Mouse (Mus musculus): ENCODE measurements at regions not wholly inside any gene's neighbourhood (a gene's known extent, or its start where the extent isn't known, plus 50 kb on each side); places are given as distances from the start of the nearest gene placed in this dataset.

DNA sequence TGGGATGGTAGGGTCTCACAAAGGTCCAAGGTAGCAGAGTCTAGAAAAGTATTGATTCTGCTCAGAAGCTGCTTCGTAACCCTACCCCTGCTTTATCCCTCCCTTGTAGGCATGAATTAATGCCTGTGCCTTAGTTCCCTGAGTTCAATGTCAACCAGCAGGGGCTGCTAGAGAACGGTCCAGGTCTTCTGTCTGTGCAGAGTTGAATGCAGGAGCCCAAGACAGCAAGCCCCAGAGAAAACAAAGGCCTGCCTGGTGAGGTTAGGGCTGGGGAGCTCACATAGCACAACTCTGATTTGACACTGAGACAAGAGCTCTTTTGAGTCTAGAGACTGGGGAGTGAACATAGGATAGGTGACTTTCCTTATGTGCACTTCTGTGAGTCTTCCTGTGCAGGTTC lies 56.6 kb downstream of the Olig3 start:
- no peak for DNase-seq

DNA sequence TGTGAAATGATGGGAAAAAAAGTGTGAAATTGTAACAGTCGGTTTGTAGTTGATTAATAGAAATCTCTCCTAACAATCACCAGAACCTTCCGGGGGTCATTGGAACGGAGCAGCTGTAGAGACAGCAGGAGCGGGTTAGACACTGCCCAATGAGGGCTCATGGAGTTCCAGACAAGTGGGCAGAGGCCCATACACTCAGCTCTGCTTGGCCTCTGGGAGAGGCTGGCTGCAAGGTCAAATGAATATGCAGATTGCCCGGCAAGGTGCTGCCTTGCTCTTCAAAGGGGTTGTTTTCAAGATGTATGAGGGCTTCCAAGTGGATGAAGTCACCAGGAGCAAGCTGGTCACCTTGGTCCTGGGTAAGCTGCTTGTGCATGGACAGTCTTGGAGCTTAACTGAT lies 57.6 kb downstream of the Olig3 start:
- no peak for DNase-seq

DNA sequence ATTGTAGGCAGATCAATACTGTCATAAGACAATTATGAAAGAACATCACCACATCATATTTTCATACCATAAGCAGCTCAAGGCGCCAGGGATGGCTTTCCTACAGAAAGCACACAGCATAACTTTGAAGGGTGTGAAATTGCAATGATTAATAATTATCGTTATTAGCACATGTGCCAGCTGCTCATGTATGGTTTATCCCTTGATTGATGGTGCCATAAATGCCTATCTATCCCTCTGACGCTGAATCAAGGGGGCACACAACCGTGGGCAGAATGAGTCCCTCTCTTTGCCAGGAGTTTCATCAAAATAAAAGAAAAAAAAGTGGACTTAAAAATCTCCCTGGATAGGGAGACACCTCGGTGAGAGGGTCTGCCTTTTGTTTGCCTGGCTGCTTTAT lies 58.5 kb downstream of the Olig3 start:
- no peak for DNase-seq

DNA sequence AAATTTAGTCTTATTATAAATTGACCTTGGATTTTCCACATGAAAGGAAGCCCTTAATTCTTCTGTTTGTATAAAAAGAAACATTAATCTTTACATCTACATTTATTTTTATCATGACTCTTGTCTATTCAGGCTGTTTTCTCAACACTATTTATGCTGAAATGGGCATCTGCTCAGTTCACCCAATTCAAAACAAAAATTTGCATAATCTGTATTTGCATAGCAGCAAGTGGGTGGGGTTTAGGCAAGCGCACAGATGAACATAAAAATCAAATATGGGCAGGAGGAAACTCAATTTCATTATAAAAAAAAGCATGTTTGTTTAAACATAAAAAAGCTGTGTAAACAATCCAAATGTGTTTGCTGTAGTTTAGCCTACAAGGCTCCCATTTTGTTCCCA lies 67.7 kb downstream of the Olig3 start:
- no peak for DNase-seq

DNA sequence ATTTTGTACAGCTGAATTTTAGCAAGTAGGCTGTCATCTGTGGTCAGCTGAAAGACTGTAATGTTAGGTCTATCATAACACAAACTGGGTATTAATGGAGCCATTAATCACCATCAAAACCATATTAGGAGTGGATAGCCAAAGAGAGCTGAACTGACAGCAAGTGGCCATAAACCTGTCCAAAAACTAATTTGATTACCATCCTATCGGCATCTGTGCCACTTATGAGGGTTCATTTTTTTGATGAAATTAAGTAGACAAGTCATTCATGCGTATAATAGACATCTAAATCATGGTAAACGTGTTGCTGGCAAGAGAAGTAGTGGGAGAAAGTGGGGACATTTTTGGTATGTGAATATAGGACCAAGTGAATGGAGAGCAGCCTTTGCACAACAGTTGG lies 68.6 kb downstream of the Olig3 start:
- DNase-seq = no peak

DNA sequence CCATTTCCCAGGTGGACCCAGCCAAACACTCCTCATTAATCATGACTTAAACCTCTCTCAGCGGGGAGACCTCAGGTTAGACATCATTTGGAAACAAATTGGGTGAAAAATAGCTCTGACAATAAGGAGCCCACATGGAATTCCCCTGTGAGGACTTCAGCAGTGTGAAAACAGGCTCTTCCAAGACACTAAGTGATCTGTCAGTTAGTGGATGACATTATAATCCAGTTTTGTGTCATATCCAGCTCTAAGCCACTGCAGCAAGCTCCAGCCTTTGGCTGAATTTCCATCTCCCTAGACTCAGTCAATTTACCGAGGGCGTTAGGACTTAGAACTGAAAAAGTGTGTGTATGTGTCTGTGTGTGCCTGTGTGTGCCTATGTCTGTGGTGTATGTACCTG lies 70.5 kb downstream of the Olig3 start:
- DNase-seq = no peak

DNA sequence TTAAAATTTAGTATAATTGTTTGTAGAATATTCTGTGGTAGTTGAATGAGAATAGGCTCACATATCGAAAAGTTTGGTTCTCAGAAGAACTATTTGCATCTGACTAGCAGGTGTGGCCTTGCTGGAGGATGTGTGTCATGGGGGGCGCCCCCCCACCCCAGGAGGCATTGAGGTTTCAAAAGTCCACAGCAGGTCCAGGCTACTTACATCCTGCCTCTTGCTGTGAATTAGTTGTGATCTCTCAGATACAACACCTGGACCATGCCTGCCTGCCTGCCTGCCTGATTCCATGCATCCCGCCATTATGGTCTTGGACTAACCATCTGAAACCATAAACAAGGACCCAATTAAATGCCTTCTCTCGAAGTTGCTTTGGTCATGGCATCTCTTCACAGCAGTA lies 76.2 kb downstream of the Olig3 start:
- no peak for DNase-seq

DNA sequence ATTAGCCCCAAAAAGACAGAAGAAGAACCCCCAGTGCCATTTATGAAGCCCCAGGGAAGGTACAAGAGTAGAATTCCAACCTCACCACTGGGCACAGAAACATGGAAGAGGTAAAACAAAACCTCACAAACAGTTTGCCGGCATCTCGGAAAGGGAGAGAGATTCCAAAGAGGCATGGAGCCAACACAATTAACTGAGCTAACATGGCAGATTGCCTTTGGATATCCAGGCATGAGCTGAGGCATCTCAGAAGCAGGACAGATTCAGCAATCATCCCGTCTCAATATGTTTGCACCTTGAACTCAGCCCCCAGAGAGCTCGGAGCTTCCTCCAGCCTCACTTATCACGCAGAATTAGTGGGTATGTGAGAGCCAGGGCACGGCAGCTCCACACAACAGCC lies 78.3 kb downstream of the Olig3 start:
- no peak for DNase-seq

DNA sequence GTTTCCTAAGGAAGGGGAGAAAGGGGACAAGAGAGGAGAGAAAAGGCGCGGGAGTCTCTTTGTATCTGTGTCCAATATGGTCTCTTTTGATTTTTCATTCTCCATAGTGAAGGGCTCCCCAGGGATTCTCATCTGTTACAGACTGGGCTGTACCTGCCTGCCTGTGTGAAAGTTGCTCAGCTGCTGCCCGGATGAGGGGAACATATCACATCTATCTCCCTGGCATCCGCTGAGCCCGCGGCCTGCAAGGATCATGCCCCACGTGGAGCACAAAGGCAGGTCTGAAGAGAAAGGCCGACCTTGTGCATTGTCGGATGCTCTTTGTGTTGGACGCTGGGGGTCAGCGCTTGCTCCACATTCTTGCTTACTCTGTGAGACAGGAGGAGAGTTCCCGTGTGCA lies 85.5 kb downstream of the Olig3 start:
- no peak for DNase-seq

DNA sequence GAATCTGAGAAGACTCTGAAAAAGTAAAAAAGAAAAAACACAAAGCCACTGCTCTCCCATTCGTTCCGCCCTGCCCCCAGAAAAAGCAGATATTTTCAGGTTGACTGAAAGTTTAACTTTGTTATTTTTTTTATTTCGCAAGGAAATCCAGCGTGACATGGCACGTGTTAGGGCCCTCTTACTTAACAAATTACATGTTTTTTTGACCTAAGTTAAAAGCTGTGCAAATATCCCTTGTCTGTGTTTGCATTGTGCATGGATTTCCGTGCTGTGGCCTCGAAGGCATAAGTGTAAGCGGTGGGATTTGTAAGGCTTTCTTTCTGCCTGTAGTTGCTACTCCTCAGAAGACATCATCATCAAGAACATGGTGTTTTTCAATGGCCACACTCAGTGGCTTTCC lies 87.2 kb downstream of the Olig3 start:
- no peak for DNase-seq

DNA sequence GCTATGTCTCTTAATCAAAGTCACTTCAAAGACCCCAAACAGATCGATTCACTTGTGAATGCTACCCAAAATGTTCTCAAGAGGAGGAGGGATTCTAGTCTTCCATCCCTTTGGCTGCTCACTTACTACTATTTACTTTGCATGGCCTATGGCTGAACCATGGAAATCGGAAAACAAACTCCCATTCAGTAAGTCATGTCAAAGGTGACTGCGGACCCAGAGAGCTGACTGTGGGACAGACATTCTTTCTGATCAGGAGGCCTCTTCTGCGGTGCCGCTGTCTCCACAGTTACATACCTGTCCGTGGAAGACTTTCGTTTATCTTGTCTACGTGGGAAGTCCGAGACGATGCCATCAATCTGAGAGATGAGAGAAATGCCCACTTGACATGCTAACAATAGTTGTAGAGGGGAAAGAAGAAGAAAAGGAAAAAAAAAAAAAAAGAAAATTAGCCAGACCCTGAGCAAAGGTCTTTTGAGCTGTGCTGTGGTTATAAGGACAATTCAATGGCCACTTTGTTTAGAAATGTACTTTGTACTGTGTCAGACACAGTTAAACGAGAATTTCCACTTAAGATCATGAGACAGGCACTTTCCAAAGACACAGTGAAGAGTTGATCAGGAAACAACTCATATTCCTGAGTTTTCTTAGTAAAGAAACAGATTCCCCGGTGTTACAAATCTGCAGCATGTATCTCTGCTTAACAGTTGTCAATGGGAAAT lies 92.7 kb downstream of the Olig3 start:
- no peak for DNase-seq

DNA sequence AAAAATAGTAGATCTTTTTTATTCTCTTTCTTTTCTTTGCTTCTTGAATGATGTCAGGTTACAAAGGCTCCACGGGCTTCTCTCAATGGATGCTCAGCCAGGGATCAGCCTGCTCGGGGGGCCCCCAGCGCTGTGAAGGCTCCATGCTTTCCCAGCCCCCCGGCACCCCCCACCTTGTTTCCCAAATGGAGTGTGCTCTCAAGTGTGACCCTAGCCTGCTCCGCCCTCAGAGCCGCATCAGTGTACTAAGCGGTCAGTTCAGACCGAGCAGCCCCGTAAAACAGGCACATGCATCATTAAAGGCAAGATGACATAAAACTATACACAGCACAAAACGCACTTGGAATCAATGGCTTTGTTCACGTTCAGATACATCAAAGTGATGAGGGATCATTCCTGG lies 102.7 kb downstream of the Olig3 start:
- no peak for DNase-seq

DNA sequence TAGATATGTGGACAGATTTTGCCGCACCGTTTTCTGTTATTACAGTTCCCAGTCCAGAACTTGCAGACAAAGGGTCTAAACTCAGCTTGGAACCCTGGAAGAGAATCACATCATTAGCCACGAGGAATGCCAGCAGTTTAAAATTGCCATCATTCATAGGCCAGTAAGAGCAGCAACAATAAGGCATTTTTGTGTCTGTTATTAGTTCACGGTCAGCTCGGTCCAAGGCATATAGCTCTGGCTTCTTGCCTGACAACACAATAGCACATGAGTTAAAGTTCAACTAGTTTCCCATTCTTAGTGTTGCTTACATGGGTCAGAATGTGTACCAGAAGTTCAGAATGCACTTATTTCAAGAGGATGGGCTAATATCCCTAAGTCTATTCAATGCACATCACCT lies 103.4 kb downstream of the Olig3 start:
- DNase-seq = no peak

DNA sequence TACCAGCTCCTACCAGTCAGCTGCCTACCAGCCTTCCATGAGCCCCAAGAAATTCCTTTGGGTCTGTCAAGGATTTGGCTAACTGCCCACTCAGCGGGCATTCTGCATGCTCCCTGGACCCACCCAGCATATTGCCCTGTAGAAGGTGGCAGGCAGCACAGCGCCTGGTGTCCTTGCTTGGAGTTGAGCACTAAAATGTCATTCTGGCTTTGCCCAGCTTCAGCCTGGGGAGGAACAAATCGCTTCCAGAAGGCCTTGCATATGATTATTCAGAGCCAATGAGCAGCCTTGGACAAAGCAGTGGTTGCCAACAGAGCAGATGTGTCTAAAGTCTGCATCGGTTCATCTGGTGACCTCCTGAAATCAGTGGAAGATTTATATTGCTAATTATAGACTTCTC lies 103.8 kb downstream of the Olig3 start:
- no peak for DNase-seq

DNA sequence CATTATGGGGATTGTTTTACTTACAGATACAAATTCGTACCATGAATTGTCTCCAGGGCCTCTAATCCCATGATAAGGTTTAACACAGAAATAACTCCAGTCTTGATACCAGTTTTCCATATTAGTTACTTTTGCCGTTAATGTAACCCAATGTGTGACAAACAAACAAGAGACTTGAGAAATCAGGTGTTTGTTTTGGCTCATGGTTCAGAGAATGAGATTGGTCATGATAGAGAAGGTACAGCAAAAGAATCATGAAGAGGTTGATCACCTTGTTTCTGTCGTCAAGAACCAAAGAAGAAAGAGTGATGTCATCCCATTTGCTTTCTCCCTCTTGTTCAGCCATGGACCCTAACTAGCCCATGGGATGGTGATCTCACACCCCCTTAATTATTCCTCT lies 107.5 kb downstream of the Olig3 start:
- DNase-seq = no peak

DNA sequence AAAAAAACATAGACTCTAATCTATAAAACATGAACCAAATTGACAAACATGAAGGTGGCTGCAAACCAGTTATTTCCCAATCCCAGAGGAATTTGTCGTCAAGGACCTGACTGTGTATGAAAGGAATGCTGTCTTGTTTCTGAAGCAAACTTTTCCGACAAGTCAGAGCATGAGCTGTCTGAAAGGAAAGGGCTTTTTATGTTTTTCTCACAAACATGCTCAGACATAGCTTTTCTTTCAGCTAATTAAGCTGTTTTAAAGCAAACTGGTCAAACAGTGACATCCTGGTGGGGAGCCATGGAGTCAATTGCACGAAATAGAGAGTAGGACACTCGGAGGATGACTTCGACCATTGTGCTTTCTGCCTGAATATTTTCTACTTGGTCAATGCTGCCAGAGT lies 108.2 kb downstream of the Olig3 start:
- no peak for DNase-seq

DNA sequence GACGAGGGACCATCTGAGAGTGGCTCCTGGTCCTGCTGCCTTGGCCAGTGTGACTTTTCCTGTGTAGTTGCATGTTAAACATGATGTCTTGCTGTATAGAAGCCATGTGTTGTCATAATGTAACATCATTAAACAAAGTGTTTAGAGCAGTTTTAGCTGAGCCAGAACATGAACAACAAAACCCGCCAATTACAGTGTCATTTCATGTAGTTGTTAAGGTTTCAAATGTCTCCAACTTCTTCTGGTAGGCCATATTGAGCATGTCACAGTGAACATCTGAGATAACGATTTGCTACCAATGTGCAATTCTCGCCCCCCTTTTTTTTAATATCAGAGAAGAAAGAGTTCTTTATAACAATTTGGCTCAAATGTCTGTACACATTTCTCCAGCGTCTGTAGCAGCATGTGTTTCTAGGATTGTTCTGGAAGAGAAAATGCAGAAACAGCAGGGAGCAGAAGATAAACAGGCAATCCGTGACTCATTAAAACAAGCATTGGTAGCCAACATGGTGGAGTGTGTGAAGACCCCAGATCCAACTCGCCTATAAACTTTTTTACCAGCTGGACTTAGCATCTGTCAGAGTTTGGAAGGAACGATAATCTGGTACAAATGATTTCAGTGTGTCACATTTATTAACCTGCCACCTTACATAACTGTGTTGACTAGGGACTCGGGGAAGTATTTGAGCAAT lies 115.2 kb downstream of the Olig3 start:
- no peak for DNase-seq

DNA sequence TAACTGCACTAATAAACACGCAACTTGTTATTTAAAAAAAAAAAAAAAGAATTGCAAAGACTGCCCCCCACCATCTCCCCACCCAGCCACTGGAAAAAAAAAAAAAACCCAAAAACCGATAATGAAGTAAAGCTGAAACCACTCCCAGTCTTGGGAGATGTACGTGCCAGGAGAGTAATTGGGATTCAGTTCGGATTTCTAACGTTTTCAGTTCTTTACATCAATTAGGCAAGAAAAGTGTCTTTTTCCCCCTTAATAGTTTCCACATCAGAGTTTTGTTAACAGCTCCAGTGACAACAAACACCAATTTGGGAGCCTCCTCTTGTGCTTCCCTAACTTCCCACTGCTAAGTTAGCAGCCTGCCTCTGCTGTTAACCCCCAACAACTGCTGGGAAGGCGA lies 115.7 kb downstream of the Olig3 start:
- DNase-seq = no peak

DNA sequence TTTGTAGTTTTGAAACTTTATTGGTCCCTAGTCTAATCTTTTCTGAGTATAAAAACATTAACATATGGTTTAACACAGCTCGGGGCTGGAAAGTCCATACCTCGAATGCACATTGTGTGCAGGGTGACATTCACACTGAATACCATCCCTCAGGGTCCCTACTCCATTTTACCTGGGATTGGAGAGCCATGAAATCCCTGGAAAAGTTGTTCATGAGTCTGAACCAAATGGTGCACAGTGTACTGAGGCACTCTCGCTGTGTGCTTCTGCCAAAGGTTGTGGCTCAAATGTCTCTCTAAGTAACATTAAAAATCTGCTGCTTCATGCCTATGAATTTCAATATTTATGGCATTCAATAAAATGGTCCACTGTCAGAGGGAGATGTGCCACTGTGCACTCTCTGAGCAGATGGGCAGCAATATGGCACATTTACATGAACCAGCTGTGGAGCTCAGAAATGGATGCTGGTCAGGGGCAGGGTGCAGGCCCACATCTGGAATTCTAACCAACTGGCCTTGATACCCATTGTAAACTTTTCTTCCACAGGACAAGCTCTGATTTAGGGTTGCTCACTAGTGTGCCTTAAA lies 116.7 kb downstream of the Olig3 start:
- DNase-seq = no peak

DNA sequence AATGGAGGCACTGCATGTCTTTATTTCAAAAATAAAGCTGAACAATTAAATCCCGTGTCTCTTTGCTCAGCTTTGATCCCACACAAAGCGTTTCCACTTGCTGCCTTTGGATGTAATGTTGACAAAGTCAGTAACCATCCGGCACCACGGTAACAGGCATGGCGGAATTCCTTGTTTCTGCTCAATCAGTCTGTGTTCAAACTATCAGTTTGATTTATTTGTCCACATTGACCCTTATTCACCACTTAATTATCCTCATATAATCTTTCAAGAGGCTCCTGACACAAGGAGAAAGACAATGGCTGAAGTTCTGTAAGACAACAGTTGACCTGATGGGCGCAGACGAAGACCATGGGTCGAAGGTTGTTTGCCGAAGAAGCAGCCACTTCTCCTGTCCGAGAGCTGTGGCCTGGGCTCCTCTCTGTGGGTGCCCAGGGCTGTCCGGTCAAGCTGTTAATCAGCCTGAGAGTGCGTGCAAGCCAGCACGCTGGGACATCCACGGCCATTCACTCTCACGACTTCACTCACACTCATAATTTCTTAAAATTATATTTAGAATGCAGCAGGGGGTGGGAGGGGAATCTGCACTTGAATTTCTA lies 106.1 kb upstream of the Ifngr1 start:
- no peak for DNase-seq

DNA sequence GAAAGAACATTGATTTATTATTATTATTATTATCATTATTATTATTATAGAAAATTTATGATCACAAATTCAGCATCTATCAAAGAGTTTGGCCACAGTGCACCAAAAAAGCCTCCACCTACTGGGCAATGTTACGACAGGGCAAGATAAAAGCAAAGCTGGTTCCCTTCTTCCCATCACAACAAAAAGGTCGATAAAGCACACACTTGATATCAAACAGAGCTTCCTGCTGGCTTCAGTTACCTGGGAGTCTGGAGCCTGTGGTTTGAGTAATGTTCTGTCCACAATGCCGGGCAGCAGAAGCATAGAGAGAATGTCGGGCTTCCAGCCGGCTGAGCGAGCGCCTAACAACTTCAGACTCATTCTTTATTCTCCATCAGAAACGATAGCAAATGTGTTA lies 101.2 kb upstream of the Ifngr1 start:
- no peak for DNase-seq

DNA sequence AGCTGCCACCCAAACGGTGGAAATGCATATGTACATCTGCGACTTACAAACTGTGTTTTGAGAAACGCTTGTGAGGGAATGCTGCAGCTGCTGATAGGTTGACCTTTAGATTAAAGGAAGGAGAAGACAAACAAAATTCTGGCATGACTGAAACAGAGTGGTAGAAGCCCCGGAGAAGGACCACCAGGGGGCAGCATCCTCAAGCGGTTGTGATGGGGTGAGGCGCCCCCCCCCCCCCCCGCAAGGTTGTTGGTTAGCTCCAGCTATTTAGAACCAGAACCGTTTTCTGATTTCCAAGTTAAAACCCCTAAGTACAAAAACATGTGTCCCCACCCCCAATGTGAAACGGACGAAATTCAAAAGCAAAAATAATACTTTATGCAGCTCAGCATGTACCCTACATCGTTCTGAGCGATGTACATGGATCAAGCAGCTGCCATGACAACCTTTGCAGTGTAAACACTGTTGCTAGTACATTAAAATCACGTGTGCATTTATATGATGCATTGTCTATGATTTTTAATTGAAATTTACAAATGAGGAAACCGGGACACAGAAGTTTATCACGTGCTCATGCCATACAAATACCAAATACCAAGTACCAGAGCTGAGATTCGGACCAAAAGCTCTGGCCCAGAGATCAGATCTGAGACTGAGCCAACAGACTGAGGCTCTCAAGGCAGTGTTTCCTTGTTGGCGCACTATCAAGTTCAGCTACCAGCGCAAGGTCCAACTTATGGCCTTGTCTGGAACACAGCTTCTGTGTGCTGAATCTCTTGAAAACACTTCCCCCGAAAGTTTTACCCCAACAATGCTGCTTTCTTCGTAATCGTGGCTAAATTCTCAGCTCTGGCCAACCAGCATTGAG lies 100.0 kb upstream of the Ifngr1 start:
- DNase-seq = peak; percentile 84
